Mouse (Mus musculus): Measurements from ENCODE around the gene Fam173a. TPM values are rescaled to one million over a fixed set of nuclear protein-coding genes. Genes with fewer than 3 reads are reported as not detected.
A peak's percentile ranks its signal among the peaks of the same experiment; 100 is the strongest.

Gene Fam173a
- total RNA-seq (2022): 100 to 1,000 TPM in 3 of 4 experiments, 10 to 100 TPM in 1; 91.1 to 131 (median 117) TPM

GRCm38 (mm10) chr17:25792615-25793014 is at the start of gene Fam173a:
Fam173a (minus strand) TSS chr17:25792901.
- no peak for DNase-seq

- no peak for DNase-seq
Observed at GRCm38 (mm10) chr17:25841117-25841880, 48.6 kb upstream of the Fam173a start, which contains the start of gene Gm20683. Gm20683 (minus strand) TSS chr17:25841763.

- DNase-seq: no peak
Observed at GRCm38 (mm10) chr17:25840519-25840918, 47.8 kb upstream of the Fam173a start.

- DNase-seq: no peak
Observed at GRCm38 (mm10) chr17:25839455-25840235, 46.9 kb upstream of the Fam173a start.

- DNase-seq: no peak
Observed at GRCm38 (mm10) chr17:25838904-25839303, 46.2 kb upstream of the Fam173a start.

- no peak for DNase-seq
Observed at GRCm38 (mm10) chr17:25837533-25837932, 44.8 kb upstream of the Fam173a start.

- DNase-seq: peak; percentile 84
Observed at GRCm38 (mm10) chr17:25837076-25837410, 44.3 kb upstream of the Fam173a start, which contains the start of gene Rhbdl1. Rhbdl1 (minus strand) TSS chr17:25837295.

GRCm38 (mm10) chr17:25836397-25837075 is 43.8 kb upstream of the Fam173a start:
- peak; percentile 59 for DNase-seq

GRCm38 (mm10) chr17:25835816-25836215 is 43.1 kb upstream of the Fam173a start:
- DNase-seq: no peak

- DNase-seq: no peak
Observed at GRCm38 (mm10) chr17:25835301-25835700, 42.6 kb upstream of the Fam173a start.

GRCm38 (mm10) chr17:25834595-25835222 is 42.0 kb upstream of the Fam173a start:
- no peak for DNase-seq

- DNase-seq: no peak
Observed at GRCm38 (mm10) chr17:25833961-25834594, 41.4 kb upstream of the Fam173a start.

GRCm38 (mm10) chr17:25833291-25833663 is 40.6 kb upstream of the Fam173a start, which contains the start of gene Stub1:
Stub1 (minus strand) TSS chr17:25833404.
- DNase-seq: peak; percentile 96

GRCm38 (mm10) chr17:25832436-25833290 is 40.0 kb upstream of the Fam173a start:
- peak; percentile 99 for DNase-seq

GRCm38 (mm10) chr17:25831451-25832281 is 39.0 kb upstream of the Fam173a start:
- peak; percentile 81 for DNase-seq

- no peak for DNase-seq
Observed at GRCm38 (mm10) chr17:25830806-25831431, 38.2 kb upstream of the Fam173a start.

- no peak for DNase-seq
Observed at GRCm38 (mm10) chr17:25830200-25830753, 37.6 kb upstream of the Fam173a start.

GRCm38 (mm10) chr17:25829558-25830017 is 36.9 kb upstream of the Fam173a start:
- DNase-seq: no peak

Data from adrenal gland, adult 8-10 months (tissue).